Mouse (Mus musculus) heart, embryonic 11.5 days (tissue): ENCODE results near the gene Ric8b. TPM values are rescaled to one million over a fixed set of nuclear protein-coding genes. Genes with fewer than 3 reads are reported as not detected.

ENCODE experiments used
- ATAC-seq: fragments of 200-750 bp; cut with Nextera tagmentation; replicated peaks from 2 replicates; pipeline ENCODE4 v1.8.0; 2017; ENCODE audit warnings: moderate library complexity; ENCODE audit not compliant: insufficient number of reproducible peaks, low FRiP score, low TSS enrichment
- H3K27ac ChIP-seq: fragments of 300-500 bp; sonication (generic); 2 replicates; pipeline ENCODE4 v1.5.1; 2014; ENCODE audit warnings: mild to moderate bottlenecking, low read depth, low read length
- H3K27me3 ChIP-seq: fragments of 300-500 bp; sonication (generic); 2 replicates; pipeline ENCODE4 v1.6.1; 2014; ENCODE audit warnings: mild to moderate bottlenecking, low read length, mixed read lengths; ENCODE audit not compliant: control insufficient read depth, insufficient read depth
- H3K36me3 ChIP-seq: fragments of 300-500 bp; sonication (generic); 2 replicates; pipeline ENCODE4 v1.6.1; 2014; ENCODE audit warnings: mild to moderate bottlenecking, low read length, moderate library complexity, mixed read lengths; ENCODE audit not compliant: control insufficient read depth, insufficient read depth
- H3K4me1 ChIP-seq: fragments of 300-500 bp; sonication (generic); 2 replicates; pipeline ENCODE4 v1.6.1; 2014; ENCODE audit warnings: low read length; ENCODE audit not compliant: control insufficient read depth, insufficient read depth
- H3K4me2 ChIP-seq: fragments of 300-500 bp; sonication (generic); 2 replicates; pipeline ENCODE4 v1.6.1; 2014; ENCODE audit warnings: mild to moderate bottlenecking, moderate library complexity
- H3K4me3 ChIP-seq: fragments of 300-500 bp; sonication (generic); 2 replicates; pipeline ENCODE4 v1.5.1; 2014; ENCODE audit warnings: low read depth, low read length
- H3K9ac ChIP-seq: fragments of 300-500 bp; sonication (generic); 2 replicates; pipeline ENCODE4 v1.6.1; 2014; ENCODE audit warnings: mild to moderate bottlenecking, low read depth, low read length, moderate library complexity
- H3K9me3 ChIP-seq: fragments of 300-500 bp; sonication (generic); replicated peaks from 2 replicates; pipeline ENCODE4 v1.6.1; 2016; ENCODE audit warnings: low read length; ENCODE audit not compliant: control insufficient read depth
- WGBS: fragments of 180-500 bp; shearing (Covaris S2); extraction: QIAGEN DNeasy Blood & Tissue Kit; methylation state at CpG from one replicate; pipeline ENCODE4 v1.1.7; 2014; ENCODE audit not compliant: insufficient replicate concordance; 5-methylcytosine and 5-hydroxymethylcytosine counted together
- polyA plus RNA-seq: library from polyadenylated mRNA; unstranded; fragments of >200 nt; fragmentation: Nextera tagmentation; extraction: Ambion mirVana; gene quantifications from 2 replicates; pipeline ENCODE4 v1.2.1, GENCODE M21; 2014

Ric8b gene
- polyA plus RNA-seq, 1 experiment from 2014 or later: 17.1 TPM

- Histone ChIP-seq H3K36me3 (peaks cover 2% of the 10 kb centered on the region; the same call in 1 of the 2 replicates), H3K9me3 (no peaks in the 10 kb centered on the region), H3K27me3 (no peaks in the 10 kb centered on the region), H3K4me3 (no peak overlapping the region), H3K4me1 (peaks cover 18% of the 10 kb centered on the region), H3K27ac (no peak overlapping the region), H3K9ac (no peak overlapping the region), H3K4me2 (no peak overlapping the region)
- 72% methylated on average over 5 of the region's 5 CpGs for WGBS
- ATAC-seq: no peak
These were observed 45.7 kb downstream of the Ric8b start for GRCm38 (mm10) chr10:84963126-84963525.

- H3K27ac ChIP-seq: no peak overlapping the region
- H3K36me3 ChIP-seq: peaks cover 2% of the 10 kb centered on the region; the same call in 1 of the 2 replicates
- no peak overlapping the region for H3K4me3 ChIP-seq
- no peak overlapping the region for H3K4me2 ChIP-seq
- peaks cover 22% of the 10 kb centered on the region for H3K4me1 ChIP-seq
- H3K9me3 ChIP-seq: no peaks in the 10 kb centered on the region
- H3K27me3 ChIP-seq: no peaks in the 10 kb centered on the region
- ATAC-seq: no peak
- WGBS: 89% methylated on average over 3 of the region's 3 CpGs
- H3K9ac ChIP-seq: no peak overlapping the region
These were observed 46.3 kb downstream of the Ric8b start for GRCm38 (mm10) chr10:84963726-84964125.

GRCm38 (mm10) chr10:84966542-84966941 lies 49.1 kb downstream of the Ric8b start:
- peaks cover 8% of the 10 kb centered on the region for H3K36me3 ChIP-seq
- H3K4me2 ChIP-seq: no peak overlapping the region
- ATAC-seq: no peak
- no peaks in the 10 kb centered on the region for H3K27me3 ChIP-seq
- H3K9ac ChIP-seq: no peak overlapping the region
- H3K4me3 ChIP-seq: no peak overlapping the region
- no peak overlapping the region for H3K27ac ChIP-seq
- no peaks in the 10 kb centered on the region for H3K9me3 ChIP-seq
- WGBS: 83% methylated on average over 2 of the region's 2 CpGs
- H3K4me1 ChIP-seq: peaks cover 28% of the 10 kb centered on the region

DNA sequence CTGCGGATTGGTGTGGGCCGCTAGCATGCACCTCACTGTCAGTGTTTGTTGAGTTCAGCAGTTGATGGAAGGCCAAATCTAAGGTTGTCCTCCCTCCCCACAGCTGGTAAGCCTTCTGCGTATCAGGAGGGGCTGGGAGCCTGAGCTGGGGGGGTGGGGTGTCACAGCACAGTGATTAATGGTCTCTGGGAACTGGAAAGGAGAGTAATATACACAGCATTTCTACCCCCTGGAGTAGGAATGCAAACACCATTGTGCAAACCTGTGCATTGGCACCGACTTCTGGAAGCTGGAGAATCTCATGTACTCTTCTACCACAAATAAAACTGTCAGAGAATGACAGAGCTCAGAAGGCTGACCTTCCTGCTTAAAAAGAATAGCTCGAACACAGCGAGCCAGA lies 50.2 kb downstream of the Ric8b start:
- WGBS: 39% methylated on average over 6 of the region's 6 CpGs
- Histone ChIP-seq H3K36me3 (peaks cover 9% of the 10 kb centered on the region), H3K27ac (peak overlapping the region; percentile 77), H3K4me3 (no peak overlapping the region), H3K9me3 (no peaks in the 10 kb centered on the region), H3K4me1 (peaks cover 28% of the 10 kb centered on the region), H3K4me2 (no peak overlapping the region), H3K27me3 (no peaks in the 10 kb centered on the region), H3K9ac (no peak overlapping the region)
- ATAC-seq: no peak

DNA sequence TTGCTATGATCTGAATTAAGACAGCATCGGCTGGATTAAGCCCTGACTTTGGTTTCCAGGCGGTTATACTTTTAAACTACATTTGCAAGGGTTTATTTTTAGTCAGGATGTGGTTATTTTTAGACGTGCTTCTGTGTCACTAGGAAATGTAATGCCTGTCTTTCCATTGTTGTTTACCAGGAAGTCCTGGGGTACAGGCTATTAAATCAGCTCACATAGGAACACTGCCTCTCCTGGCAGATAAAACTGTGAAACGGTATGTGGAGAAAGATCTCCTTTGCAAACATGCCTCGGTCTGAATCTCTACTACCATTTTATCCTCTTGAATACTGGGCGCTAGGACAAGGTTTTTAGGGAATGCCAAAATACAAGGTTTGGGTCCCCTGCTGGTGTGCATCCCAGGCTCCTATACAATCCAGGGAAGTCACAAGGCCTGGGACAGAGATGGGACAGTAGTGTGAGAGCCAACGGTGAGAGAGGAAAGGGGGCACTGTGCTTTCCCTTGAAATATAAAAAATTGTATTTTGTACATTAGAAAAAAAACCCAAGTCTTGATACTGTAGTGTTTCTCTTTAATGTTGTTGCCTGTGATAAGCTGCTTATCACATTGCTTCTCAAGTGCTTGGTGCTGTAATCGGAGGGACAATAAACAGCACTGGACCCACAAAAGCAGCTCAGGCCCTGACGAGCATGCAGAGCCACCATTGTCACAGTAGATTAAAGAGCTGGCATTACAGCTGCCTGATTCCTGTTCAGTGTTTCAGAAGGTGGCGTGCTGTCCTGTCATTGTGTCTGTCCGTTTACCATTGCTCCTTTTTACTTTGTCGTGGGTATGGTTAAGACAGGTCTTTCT lies 51.7 kb downstream of the Ric8b start:
- H3K9ac ChIP-seq: 0 out of 2 replicates have a peak overlapping the region, but pooled peaks have one; percentile 43
- H3K4me1 ChIP-seq: peaks cover 28% of the 10 kb centered on the region
- H3K9me3 ChIP-seq: no peaks in the 10 kb centered on the region
- ATAC-seq: no peak
- WGBS: 32% methylated on average over 12 of the region's 12 CpGs
- no peak overlapping the region for H3K4me3 ChIP-seq
- H3K27me3 ChIP-seq: no peaks in the 10 kb centered on the region
- peak overlapping the region; percentile 50 for H3K4me2 ChIP-seq
- H3K36me3 ChIP-seq: peaks cover 9% of the 10 kb centered on the region
- H3K27ac ChIP-seq: peak overlapping the region; percentile 85

DNA sequence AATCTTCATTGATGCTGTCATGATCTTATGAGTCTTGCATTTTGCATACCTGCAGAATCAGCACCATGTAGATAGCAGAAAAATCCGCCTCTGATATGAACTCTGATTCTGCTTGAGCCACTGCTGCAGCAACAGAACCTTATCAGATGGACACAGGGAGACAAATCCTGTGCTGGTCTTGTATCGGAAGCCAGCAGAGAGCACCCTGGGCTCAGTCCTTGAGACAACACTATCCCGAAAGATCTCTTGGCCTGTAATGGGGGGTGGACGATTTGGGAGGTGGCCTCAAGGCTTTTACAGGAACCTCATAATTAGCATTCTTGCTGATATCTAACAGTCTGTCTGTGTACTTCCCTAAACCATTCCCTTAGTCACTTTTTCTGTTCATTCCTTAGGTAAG lies 57.8 kb downstream of the Ric8b start:
- no peak for ATAC-seq
- no peak overlapping the region for H3K4me3 ChIP-seq
- H3K9ac ChIP-seq: no peak overlapping the region
- no peaks in the 10 kb centered on the region for H3K27me3 ChIP-seq
- H3K36me3 ChIP-seq: peaks cover 12% of the 10 kb centered on the region
- 78% methylated on average over 4 of the region's 4 CpGs for WGBS
- peaks cover 10% of the 10 kb centered on the region; the same call in 1 of the 2 replicates for H3K4me1 ChIP-seq
- no peaks in the 10 kb centered on the region for H3K9me3 ChIP-seq
- no peak overlapping the region for H3K4me2 ChIP-seq
- no peak overlapping the region for H3K27ac ChIP-seq

GRCm38 (mm10) chr10:84976588-84977351 lies 59.4 kb downstream of the Ric8b start:
- WGBS: 58% methylated on average over 8 of the region's 8 CpGs
- Histone ChIP-seq H3K27ac (peak overlapping the region; percentile 23; the same call in 1 of the 2 replicates), H3K27me3 (no peaks in the 10 kb centered on the region), H3K9ac (no peak overlapping the region), H3K4me2 (no peak overlapping the region), H3K9me3 (no peaks in the 10 kb centered on the region), H3K4me3 (no peak overlapping the region), H3K4me1 (peaks cover 10% of the 10 kb centered on the region; the same call in 1 of the 2 replicates), H3K36me3 (peaks cover 6% of the 10 kb centered on the region)
- ATAC-seq: 0 out of 2 replicates have a peak, but pooled peaks have one; percentile 18

GRCm38 (mm10) chr10:84980291-84980690 lies 62.9 kb downstream of the Ric8b start:
- no peak overlapping the region for H3K4me3 ChIP-seq
- H3K4me1 ChIP-seq: peaks cover 13% of the 10 kb centered on the region; the same call in 1 of the 2 replicates
- ATAC-seq: no peak
- no peak overlapping the region for H3K9ac ChIP-seq
- H3K27me3 ChIP-seq: no peaks in the 10 kb centered on the region
- WGBS: 88% methylated on average over 5 of the region's 5 CpGs
- peaks cover 13% of the 10 kb centered on the region for H3K36me3 ChIP-seq
- no peak overlapping the region for H3K4me2 ChIP-seq
- no peak overlapping the region for H3K27ac ChIP-seq
- no peaks in the 10 kb centered on the region for H3K9me3 ChIP-seq
